Mouse (Mus musculus): Measurements from ENCODE around the gene Olfr23. TPM values are rescaled to one million over a fixed set of nuclear protein-coding genes. Genes with fewer than 3 reads are reported as not detected.
"Not testable (repeated sequence)": the region's sequence is repeated elsewhere in the genome, so short reads cannot be mapped to it uniquely, and the experiment has no call there.

Olfr23 gene
- not detected for total RNA-seq (2021)
- long read RNA-seq, experiment 1 = 0 reads
- long read RNA-seq, experiment 2 = 0 reads

DNA sequence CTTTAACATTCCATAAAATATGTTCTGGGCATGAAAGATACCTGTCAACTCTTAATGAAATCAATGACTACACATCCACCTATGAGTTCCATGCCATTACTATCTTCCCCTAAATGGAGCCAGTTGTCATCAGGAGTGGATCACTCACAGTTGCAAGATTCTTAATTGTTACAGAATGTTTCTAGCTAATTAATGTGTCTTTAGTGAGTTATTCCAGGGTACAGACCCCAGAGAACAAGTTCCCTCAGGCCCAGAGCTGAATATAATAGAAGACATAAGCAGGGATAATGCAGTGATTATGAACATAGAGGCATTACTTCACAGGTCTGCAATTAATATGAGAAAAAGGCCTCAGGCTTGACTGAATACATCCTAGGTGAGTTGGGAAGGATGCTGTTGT is at the start of gene Olfr23:
TSS of gene Olfr23 (plus strand) at position 301 of the 400 bp plus-strand sequence.
- intact Hi-C loops (cut with DNase I; ENCODE audit: low total_unique reads) = no loop called here
- no peak for DNase-seq

DNA sequence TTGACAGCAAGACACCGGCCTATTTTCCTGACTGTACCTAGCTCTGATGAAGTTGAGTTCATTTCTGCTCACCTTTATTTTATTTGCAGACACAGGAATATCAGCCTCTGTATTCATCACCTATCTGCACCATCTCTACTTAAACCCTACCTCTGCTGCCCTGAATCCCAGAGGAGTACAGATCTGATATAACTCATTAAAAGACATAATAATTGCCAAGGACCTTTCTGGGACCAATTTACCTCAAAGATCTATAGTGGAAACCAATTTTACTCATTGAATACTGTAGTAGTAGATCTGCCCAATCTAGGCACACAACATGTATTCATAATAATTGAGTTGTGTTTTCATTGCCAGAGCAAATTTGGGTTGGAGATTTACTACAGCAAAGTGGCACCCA is 45.8 kb upstream of the Olfr23 start, which contains the start of gene Olfr394:
TSS of gene Olfr394 (minus strand) at position 101 of the 400 bp plus-strand sequence.
- intact Hi-C loops (cut with DNase I; ENCODE audit: low total_unique reads) = no loop called here

GRCm38 (mm10) chr11:73909199-73909598 is 27.3 kb upstream of the Olfr23 start, which contains the start of gene Olfr395:
Gene Olfr395 (minus strand): TSS chr11:73909299.
- intact Hi-C loops (cut with DNase I; ENCODE audit: low total_unique reads); DNase-seq: not testable (repeated sequence)

More for the DNA sequence above, 45.8 kb upstream of the Olfr23 start, which contains the start of gene Olfr394:
- no peak for DNase-seq

GRCm38 (mm10) chr11:73960517-73960916 is 24.0 kb downstream of the Olfr23 start, which contains the start of gene Olfr397:
Gene Olfr397 (plus strand): TSS chr11:73960817.
- intact Hi-C loops (cut with DNase I; ENCODE audit: low total_unique reads) = no loop called here
- DNase-seq = no peak

DNA sequence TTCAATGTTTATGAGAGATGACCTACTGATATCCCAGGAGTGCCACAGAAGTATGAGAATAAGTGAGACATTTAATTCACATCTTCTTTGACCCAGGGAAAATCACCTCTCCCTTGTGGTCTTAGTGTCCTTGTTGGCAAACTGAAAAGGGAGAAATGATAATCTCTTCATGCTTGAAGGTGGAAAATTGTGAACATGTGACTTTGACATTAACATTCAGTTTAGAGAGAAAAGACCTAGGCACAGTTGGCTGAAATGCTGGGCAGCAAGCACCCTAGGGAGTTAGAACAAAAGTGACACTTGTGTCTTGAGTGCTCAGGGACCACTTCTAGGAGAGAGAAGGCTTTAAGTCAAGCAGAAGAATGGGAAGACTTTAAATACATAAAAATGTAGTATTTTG is 53.8 kb downstream of the Olfr23 start, which contains the start of gene Olfr398:
TSS of gene Olfr398 (minus strand) at position 101 of the 400 bp plus-strand sequence.
- intact Hi-C loops (cut with DNase I; ENCODE audit: low total_unique reads) = no loop called here
- no peak for DNase-seq

Other genes starting within 250 kb of the Olfr23 start
- gene Zfp735, start 247.9 kb upstream of the Olfr23 start, total RNA-seq (2021) = not detected
- not detected for gene Olfr389, start 156.0 kb upstream of the Olfr23 start, total RNA-seq (2021)
- gene Olfr390, start 153.7 kb upstream of the Olfr23 start, total RNA-seq (2021) = not detected
- not detected for gene Olfr391-ps, start 133.6 kb upstream of the Olfr23 start, total RNA-seq (2021)
- gene Olfr392, start 119.6 kb upstream of the Olfr23 start, total RNA-seq (2021) = not detected
- gene Olfr393, start 85.2 kb upstream of the Olfr23 start, total RNA-seq (2021) = not detected
- not detected for gene Olfr394, start 45.9 kb upstream of the Olfr23 start, total RNA-seq (2021)
- gene Olfr395, start 27.4 kb upstream of the Olfr23 start, total RNA-seq (2021) = not detected
- gene Olfr397, start 24.1 kb downstream of the Olfr23 start, total RNA-seq (2021) = not detected
- gene Olfr398, start 53.7 kb downstream of the Olfr23 start, total RNA-seq (2021) = not detected
- not detected for gene Olfr139, start 119.9 kb downstream of the Olfr23 start, total RNA-seq (2021)
- not detected for gene Olfr399, start 119.9 kb downstream of the Olfr23 start, total RNA-seq (2021)
- gene Zfp616, start 133.3 kb downstream of the Olfr23 start, total RNA-seq (2021) = not detected
- not detected for gene Olfr401, start 177.0 kb downstream of the Olfr23 start, total RNA-seq (2021)
- not detected for gene Olfr402, start 216.9 kb downstream of the Olfr23 start, total RNA-seq (2021)
- gene Olfr403, start 249.6 kb downstream of the Olfr23 start, total RNA-seq (2021) = not detected